Mouse (Mus musculus): ENCODE results near the gene Lyve1. TPM values are rescaled to one million over a fixed set of nuclear protein-coding genes. Genes with fewer than 3 reads are reported as not detected.

Gene Lyve1
- polyA plus RNA-seq, 1 experiment: not detected

DNA sequence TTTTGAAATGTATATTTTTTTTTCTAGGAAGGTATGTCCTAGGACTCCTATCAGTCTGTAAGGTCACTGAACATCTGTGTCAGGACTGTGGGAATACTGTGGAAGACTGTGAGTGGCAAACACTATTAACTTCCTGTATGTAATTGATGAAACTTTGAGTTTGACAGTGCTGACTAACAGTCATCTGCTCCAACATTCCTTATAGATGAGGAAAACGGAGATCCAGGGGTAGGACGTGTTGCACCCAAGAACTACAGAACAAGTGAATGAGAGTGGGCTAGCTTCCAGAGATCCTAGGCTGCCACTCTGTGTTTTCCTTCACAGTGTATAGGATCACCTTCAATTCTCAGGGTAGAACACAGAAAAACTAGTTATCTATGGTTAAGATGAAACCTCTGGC, 15.7 kb downstream of the Lyve1 start:
- Histone ChIP-seq H3K36me3 (ENCODE audit: control insufficient read depth, insufficient read depth, low read length, poor library complexity, severe bottlenecking) (no peaks in the 10 kb centered on the region), H3K27ac (ENCODE audit: insufficient read depth, low read length) (no peak overlapping the region)

DNA sequence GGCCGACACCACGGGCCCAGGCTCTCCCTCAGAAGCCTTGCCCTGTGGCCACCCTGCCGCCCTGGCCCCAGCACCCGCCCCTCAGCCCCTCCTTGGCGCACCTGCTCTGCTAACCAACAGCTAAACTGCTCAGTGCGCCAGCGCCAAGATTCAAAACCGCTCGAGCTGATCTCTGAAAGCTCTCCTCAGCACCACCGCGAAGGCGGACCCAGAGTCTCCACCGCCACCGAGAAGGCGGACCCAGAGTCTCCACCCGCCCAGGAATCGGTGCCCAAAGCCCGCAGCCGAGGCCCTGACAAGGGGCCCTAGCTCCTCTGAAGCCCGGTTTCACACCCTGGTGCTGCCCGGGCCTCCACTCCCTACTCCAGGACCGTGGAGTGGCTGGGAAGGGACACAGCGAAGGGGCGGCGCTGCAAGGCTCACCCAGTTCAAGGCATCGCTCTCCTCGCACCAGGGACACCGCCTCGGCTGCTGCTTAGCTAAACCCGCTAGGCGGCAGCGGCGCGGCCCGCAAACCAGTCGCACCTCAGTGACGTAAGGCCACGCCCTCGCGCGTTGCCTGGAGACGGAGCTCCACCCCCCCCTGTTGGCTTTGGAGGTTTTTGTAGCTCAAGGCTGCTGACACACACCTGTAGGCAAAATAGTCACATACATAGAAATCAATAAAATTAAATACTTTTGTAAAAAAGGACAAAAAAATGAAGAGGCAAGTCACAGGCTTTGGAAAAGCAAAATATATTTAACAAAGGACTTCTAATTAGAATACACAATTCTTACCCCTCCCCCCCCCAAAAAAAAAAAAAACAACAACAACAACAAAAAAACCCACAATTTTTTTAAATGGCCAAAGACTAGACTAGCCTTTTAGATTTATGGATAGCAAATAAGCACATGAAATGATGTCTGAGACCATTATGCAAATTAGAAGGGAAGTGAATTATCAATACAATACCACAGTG, 18.8 kb downstream of the Lyve1 start, which contains the start of gene Rnf141:
Rnf141 (minus strand) TSS at position 542 of the 959 bp plus-strand sequence.
- Histone ChIP-seq H3K27ac (ENCODE audit: insufficient read depth, low read length) (no peak within 1 kb of the TSS), H3K4me3 (ENCODE audit: low read depth, low read length) (peak within 1 kb of the TSS; percentile 54), H3K9me3 (replicated peaks; ENCODE audit: control insufficient read depth, insufficient read depth, low read length, poor library complexity, severe bottlenecking) (no peaks in the 10 kb centered on the region), H3K4me1 (ENCODE audit: control insufficient read depth, insufficient read depth, low read length) (no peaks in the 10 kb centered on the region), H3K27me3 (ENCODE audit: control insufficient read depth, insufficient read depth, low read length, poor library complexity, severe bottlenecking) (no peaks in the 10 kb centered on the region), H3K9ac (ENCODE audit: low read depth, poor library complexity, severe bottlenecking) (peak within 1 kb of the TSS; percentile 72), H3K36me3 (ENCODE audit: control insufficient read depth, insufficient read depth, low read length, poor library complexity, severe bottlenecking) (no peaks in the 10 kb centered on the region)
- TF ChIP-seq POLR2A (IDR thresholded peaks at IDR 0.05; ENCODE audit: insufficient read depth, low read length) (no peak), EP300 (IDR thresholded peaks at IDR 0.05; ENCODE audit: insufficient read depth, low read depth, low read length) (0 out of 2 replicates have a peak, but pooled peaks have one; percentile 38)

More for the DNA sequence above, 15.7 kb downstream of the Lyve1 start:
- TF ChIP-seq EP300 (IDR thresholded peaks at IDR 0.05; ENCODE audit: insufficient read depth, low read depth, low read length): no peak
- no peak for TF ChIP-seq POLR2A (IDR thresholded peaks at IDR 0.05; ENCODE audit: insufficient read depth, low read length)
- no peak for TF ChIP-seq CTCF (IDR thresholded peaks at IDR 0.05; ENCODE audit: low read depth, low read length)
- Histone ChIP-seq H3K27me3 (ENCODE audit: control insufficient read depth, insufficient read depth, low read length, poor library complexity, severe bottlenecking) (no peaks in the 10 kb centered on the region), H3K9me3 (replicated peaks; ENCODE audit: control insufficient read depth, insufficient read depth, low read length, poor library complexity, severe bottlenecking) (no peaks in the 10 kb centered on the region), H3K9ac (ENCODE audit: low read depth, poor library complexity, severe bottlenecking) (no peak overlapping the region), H3K4me3 (ENCODE audit: low read depth, low read length) (no peak overlapping the region), H3K4me1 (ENCODE audit: control insufficient read depth, insufficient read depth, low read length) (no peaks in the 10 kb centered on the region)

DNA sequence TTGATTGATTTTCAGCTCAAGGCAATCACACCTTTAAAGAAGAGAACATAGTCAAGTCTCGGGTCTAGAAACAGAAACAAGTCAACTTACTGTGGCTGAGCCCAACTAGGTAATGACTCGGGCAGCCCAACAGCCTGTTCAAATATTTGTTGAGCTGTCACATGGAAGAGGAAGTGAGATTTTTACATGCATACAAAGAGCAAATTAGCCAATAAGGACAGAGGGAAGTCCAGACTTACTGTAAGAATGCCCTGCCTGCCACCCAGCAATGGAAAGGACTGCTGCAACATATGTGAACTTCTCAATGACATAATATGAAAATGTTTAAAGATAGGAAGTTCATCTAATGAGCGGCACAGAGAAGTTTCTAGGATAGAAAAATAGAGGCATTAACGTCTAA, 22.7 kb downstream of the Lyve1 start:
- TF ChIP-seq POLR2A (IDR thresholded peaks at IDR 0.05; ENCODE audit: insufficient read depth, low read length): no peak
- TF ChIP-seq EP300 (IDR thresholded peaks at IDR 0.05; ENCODE audit: insufficient read depth, low read depth, low read length): no peak
- TF ChIP-seq CTCF (IDR thresholded peaks at IDR 0.05; ENCODE audit: low read depth, low read length): no peak

DNA sequence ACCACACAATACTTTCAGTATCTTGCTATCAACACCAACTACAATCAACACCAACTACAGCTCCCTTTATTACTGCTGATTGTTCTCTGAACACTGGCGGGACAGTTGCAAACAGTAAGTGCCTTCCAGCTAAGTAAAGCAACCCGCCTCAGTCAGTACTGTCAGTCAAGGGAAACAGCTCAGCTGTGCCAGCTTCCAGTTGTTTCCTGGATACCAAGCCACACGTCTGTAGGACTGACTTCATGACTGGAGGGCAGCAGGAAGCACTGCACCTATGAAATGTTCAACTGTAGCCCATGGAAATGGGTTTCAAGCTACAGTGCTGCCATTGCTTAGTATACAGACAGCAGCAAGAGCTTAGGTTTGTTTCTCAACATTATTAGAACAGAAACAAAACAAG, 28.5 kb downstream of the Lyve1 start:
- no peaks in the 10 kb centered on the region for H3K27me3 ChIP-seq (ENCODE audit: control insufficient read depth, insufficient read depth, low read length, poor library complexity, severe bottlenecking)
- TF ChIP-seq POLR2A (IDR thresholded peaks at IDR 0.05; ENCODE audit: insufficient read depth, low read length): no peak
- no peak for TF ChIP-seq CTCF (IDR thresholded peaks at IDR 0.05; ENCODE audit: low read depth, low read length)
- no peak for TF ChIP-seq EP300 (IDR thresholded peaks at IDR 0.05; ENCODE audit: insufficient read depth, low read depth, low read length)
- H3K36me3 ChIP-seq (ENCODE audit: control insufficient read depth, insufficient read depth, low read length, poor library complexity, severe bottlenecking): no peaks in the 10 kb centered on the region; the same call in none of the 2 replicates
- no peak overlapping the region for H3K4me3 ChIP-seq (ENCODE audit: low read depth, low read length)
- H3K9ac ChIP-seq (ENCODE audit: low read depth, poor library complexity, severe bottlenecking): no peak overlapping the region
- H3K9me3 ChIP-seq (replicated peaks; ENCODE audit: control insufficient read depth, insufficient read depth, low read length, poor library complexity, severe bottlenecking): no peaks in the 10 kb centered on the region
- no peak overlapping the region for H3K27ac ChIP-seq (ENCODE audit: insufficient read depth, low read length)
- no peaks in the 10 kb centered on the region for H3K4me1 ChIP-seq (ENCODE audit: control insufficient read depth, insufficient read depth, low read length)

More for the DNA sequence above, 22.7 kb downstream of the Lyve1 start:
- Histone ChIP-seq H3K36me3 (ENCODE audit: control insufficient read depth, insufficient read depth, low read length, poor library complexity, severe bottlenecking) (no peaks in the 10 kb centered on the region; the same call in 1 of the 2 replicates), H3K9me3 (replicated peaks; ENCODE audit: control insufficient read depth, insufficient read depth, low read length, poor library complexity, severe bottlenecking) (no peaks in the 10 kb centered on the region), H3K27ac (ENCODE audit: insufficient read depth, low read length) (no peak overlapping the region), H3K27me3 (ENCODE audit: control insufficient read depth, insufficient read depth, low read length, poor library complexity, severe bottlenecking) (no peaks in the 10 kb centered on the region), H3K9ac (ENCODE audit: low read depth, poor library complexity, severe bottlenecking) (no peak overlapping the region), H3K4me1 (ENCODE audit: control insufficient read depth, insufficient read depth, low read length) (no peaks in the 10 kb centered on the region), H3K4me3 (ENCODE audit: low read depth, low read length) (no peak overlapping the region)

DNA sequence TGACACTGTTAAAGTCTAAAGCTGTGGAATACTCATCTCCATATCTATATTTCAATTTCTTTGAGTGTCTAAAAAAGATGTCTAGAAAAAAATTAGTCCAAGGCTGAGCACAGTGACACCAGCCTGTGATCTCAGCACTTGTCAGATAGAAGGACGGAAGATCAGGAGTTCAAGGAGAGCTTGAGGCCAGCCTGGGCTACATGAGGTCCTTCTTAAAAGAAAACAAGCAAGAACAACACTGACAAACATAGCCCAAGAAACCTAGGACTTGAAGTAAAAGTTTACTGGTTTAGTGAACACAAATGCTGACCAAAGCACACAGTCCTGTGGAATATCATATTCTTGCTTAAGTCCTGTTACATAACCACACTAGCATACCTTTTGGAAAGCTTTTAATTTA, 29.0 kb downstream of the Lyve1 start:
- Histone ChIP-seq H3K27ac (ENCODE audit: insufficient read depth, low read length) (no peak overlapping the region), H3K4me3 (ENCODE audit: low read depth, low read length) (no peak overlapping the region), H3K9me3 (replicated peaks; ENCODE audit: control insufficient read depth, insufficient read depth, low read length, poor library complexity, severe bottlenecking) (no peaks in the 10 kb centered on the region), H3K27me3 (ENCODE audit: control insufficient read depth, insufficient read depth, low read length, poor library complexity, severe bottlenecking) (no peaks in the 10 kb centered on the region), H3K36me3 (ENCODE audit: control insufficient read depth, insufficient read depth, low read length, poor library complexity, severe bottlenecking) (no peaks in the 10 kb centered on the region; the same call in none of the 2 replicates), H3K4me1 (ENCODE audit: control insufficient read depth, insufficient read depth, low read length) (no peaks in the 10 kb centered on the region), H3K9ac (ENCODE audit: low read depth, poor library complexity, severe bottlenecking) (no peak overlapping the region)
- TF ChIP-seq CTCF (IDR thresholded peaks at IDR 0.05; ENCODE audit: low read depth, low read length) (no peak), EP300 (IDR thresholded peaks at IDR 0.05; ENCODE audit: insufficient read depth, low read depth, low read length) (no peak), POLR2A (IDR thresholded peaks at IDR 0.05; ENCODE audit: insufficient read depth, low read length) (no peak)

DNA sequence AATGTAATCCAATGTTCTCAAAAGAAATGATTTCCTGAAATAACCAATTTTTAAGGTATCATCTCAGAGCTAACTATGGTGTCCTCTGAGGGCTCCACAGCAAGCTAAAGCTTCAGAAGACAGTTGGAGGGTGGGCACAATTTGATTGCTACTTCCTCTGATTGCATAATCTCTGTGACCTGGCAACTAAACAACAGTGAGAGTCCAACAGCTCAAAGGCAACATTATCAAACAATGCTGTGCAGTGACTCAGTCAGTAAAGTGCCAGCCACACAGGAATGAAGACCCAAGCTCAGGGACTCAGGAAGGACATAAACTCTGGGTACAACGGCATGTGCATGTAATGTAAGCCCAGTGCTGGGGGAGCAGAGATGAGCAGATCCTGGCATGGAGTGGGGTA, 30.0 kb downstream of the Lyve1 start:
- no peaks in the 10 kb centered on the region for H3K4me1 ChIP-seq (ENCODE audit: control insufficient read depth, insufficient read depth, low read length)
- H3K4me3 ChIP-seq (ENCODE audit: low read depth, low read length): no peak overlapping the region
- no peaks in the 10 kb centered on the region; the same call in none of the 2 replicates for H3K36me3 ChIP-seq (ENCODE audit: control insufficient read depth, insufficient read depth, low read length, poor library complexity, severe bottlenecking)
- H3K27ac ChIP-seq (ENCODE audit: insufficient read depth, low read length): no peak overlapping the region
- TF ChIP-seq EP300 (IDR thresholded peaks at IDR 0.05; ENCODE audit: insufficient read depth, low read depth, low read length) (no peak), POLR2A (IDR thresholded peaks at IDR 0.05; ENCODE audit: insufficient read depth, low read length) (no peak), CTCF (IDR thresholded peaks at IDR 0.05; ENCODE audit: low read depth, low read length) (no peak)
- no peaks in the 10 kb centered on the region for H3K9me3 ChIP-seq (replicated peaks; ENCODE audit: control insufficient read depth, insufficient read depth, low read length, poor library complexity, severe bottlenecking)
- no peaks in the 10 kb centered on the region for H3K27me3 ChIP-seq (ENCODE audit: control insufficient read depth, insufficient read depth, low read length, poor library complexity, severe bottlenecking)
- no peak overlapping the region for H3K9ac ChIP-seq (ENCODE audit: low read depth, poor library complexity, severe bottlenecking)
